Mouse (Mus musculus) embryonic facial prominence, embryonic 12.5 days (tissue): ENCODE results near the gene Ankrd34c. TPM values are rescaled to one million over a fixed set of nuclear protein-coding genes. Genes with fewer than 3 reads are reported as not detected.

Experiments
- polyA plus RNA-seq: library from polyadenylated mRNA; unstranded; fragments of >200 nt; fragmentation: Nextera tagmentation; extraction: Ambion mirVana; gene quantifications from 2 replicates; pipeline ENCODE4 v1.2.1, GENCODE M21; 2016

The Ankrd34c gene
- polyA plus RNA-seq, 1 experiment from 2014 or later = 0.05 TPM

Other genes starting within 250 kb of the Ankrd34c start
- 0.06 and 0.19 TPM in 2 replicates for gene Minar1, start 115.3 kb downstream of the Ankrd34c start, polyA plus RNA-seq
- gene Tmed3, start 33.4 kb downstream of the Ankrd34c start, polyA plus RNA-seq = 68.1 and 72.8 TPM in 2 replicates
- 0.15 and 0.20 TPM in 2 replicates for gene Rasgrf1, start 171.4 kb upstream of the Ankrd34c start, polyA plus RNA-seq